Mouse (Mus musculus): ENCODE results near the gene Cd27.

GRCm38 (mm10) chr6:125186203-125186602 is 50.6 kb downstream of the Cd27 start:
- TF ChIP-seq CTCF (IDR thresholded peaks at IDR 0.05) (no peak), EP300 (IDR thresholded peaks at IDR 0.05) (no peak)
